Mouse (Mus musculus) neural tube, embryonic 15.5 days (tissue): Measurements from ENCODE around the gene Ppp2r5a. TPM values are rescaled to one million over a fixed set of nuclear protein-coding genes. Genes with fewer than 3 reads are reported as not detected.

Experiments used
- ATAC-seq: fragments of 200-750 bp; cut with Nextera tagmentation; 2 replicates; pipeline ENCODE4 v1.8.0; 2017; ENCODE audit warnings: mild to moderate bottlenecking, moderate TSS enrichment, moderate library complexity; ENCODE audit not compliant: low FRiP score
- H3K27ac ChIP-seq: fragments of 300-500 bp; sonication (generic); replicated peaks from 2 replicates; pipeline ENCODE4 v1.5.1; 2015; ENCODE audit warnings: mild to moderate bottlenecking, inconsistent platforms
- H3K27me3 ChIP-seq: fragments of 300-500 bp; sonication (generic); replicated peaks from 2 replicates; pipeline ENCODE4 v1.6.1; 2015; ENCODE audit warnings: inconsistent platforms
- H3K36me3 ChIP-seq: fragments of 300-500 bp; sonication (generic); 2 replicates; pipeline ENCODE4 v1.6.1; 2015; ENCODE audit warnings: inconsistent platforms
- H3K4me1 ChIP-seq: fragments of 300-500 bp; sonication (generic); 2 replicates; pipeline ENCODE4 v1.6.1; 2015; ENCODE audit warnings: inconsistent platforms
- H3K4me2 ChIP-seq: fragments of 300-500 bp; sonication (generic); 2 replicates; pipeline ENCODE4 v1.6.1; 2015; ENCODE audit warnings: inconsistent platforms, mild to moderate bottlenecking, moderate library complexity
- H3K4me3 ChIP-seq: fragments of 300-500 bp; sonication (generic); replicated peaks from 2 replicates; pipeline ENCODE4 v1.5.1; 2015; ENCODE audit warnings: mild to moderate bottlenecking, inconsistent platforms
- H3K9ac ChIP-seq: fragments of 300-500 bp; sonication (generic); replicated peaks from 2 replicates; pipeline ENCODE4 v1.6.1; 2015; ENCODE audit warnings: mild to moderate bottlenecking, inconsistent platforms
- H3K9me3 ChIP-seq: fragments of 300-500 bp; sonication (generic); replicated peaks from 2 replicates; pipeline ENCODE4 v1.6.1; 2016; ENCODE audit warnings: inconsistent platforms
- WGBS: fragments of 180-500 bp; shearing (Covaris S2); methylation state at CpG from one replicate; pipeline ENCODE4 v1.1.7; 2015; ENCODE audit warnings: mixed read lengths; 5-methylcytosine and 5-hydroxymethylcytosine counted together
- polyA plus RNA-seq: library from polyadenylated mRNA; unstranded; fragments of >200 nt; fragmentation: Nextera tagmentation; extraction: Ambion mirVana; gene quantifications from 2 replicates; pipeline ENCODE4 v1.2.1, GENCODE M21; 2015

Gene Ppp2r5a
- polyA plus RNA-seq, 1 experiment from 2014 or later = 8.7 TPM

DNA sequence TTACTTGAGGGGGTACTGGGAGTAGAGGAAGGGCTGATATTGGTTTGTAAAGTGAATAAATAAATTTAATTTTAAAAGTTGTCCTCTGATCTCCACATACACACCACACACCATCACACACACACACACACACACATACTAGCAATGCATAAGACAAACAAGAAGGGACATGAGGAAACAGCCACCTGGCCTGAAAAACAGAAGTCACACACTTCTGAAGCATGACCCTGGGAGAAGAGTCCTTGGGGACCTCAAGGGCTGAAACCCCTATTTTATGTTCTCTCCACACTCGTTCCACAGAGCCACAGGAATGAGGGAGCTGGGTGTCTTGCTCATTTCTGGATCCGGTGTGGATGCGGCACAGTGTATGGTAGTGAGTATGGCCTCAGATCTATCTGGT lies 79.7 kb downstream of the Ppp2r5a start:
- no peaks in the 10 kb centered on the region for H3K36me3 ChIP-seq
- H3K4me1 ChIP-seq = peaks cover 23% of the 10 kb centered on the region
- no peak for ATAC-seq
- no peaks in the 10 kb centered on the region for H3K9me3 ChIP-seq
- no peaks in the 10 kb centered on the region for H3K27me3 ChIP-seq
- no peak overlapping the region for H3K9ac ChIP-seq
- 86% methylated on average over 3 of the region's 3 CpGs for WGBS
- no peak overlapping the region for H3K4me3 ChIP-seq
- no peak overlapping the region for H3K4me2 ChIP-seq
- no peak overlapping the region for H3K27ac ChIP-seq

DNA sequence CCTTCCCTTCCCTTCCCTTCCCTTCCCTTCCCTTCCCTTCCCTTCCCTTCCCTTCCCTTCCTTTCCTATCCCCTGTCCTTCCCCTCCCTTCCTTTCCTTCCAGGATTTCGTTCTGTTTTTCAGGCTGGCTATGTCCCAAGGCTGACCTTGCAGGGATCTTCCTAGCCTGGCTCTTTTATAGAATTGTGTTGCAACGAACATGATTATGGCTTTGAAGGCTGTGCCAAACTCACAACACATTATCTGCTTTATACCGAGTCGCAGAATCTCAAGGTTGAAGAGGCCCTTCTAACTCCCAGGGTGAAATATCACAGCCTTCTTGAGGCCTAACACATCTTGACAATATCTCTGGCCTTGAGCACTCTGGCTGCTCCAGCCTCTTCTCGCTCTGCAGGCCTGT lies 84.4 kb downstream of the Ppp2r5a start:
- Histone ChIP-seq H3K4me2 (no peak overlapping the region), H3K4me1 (peaks cover 15% of the 10 kb centered on the region), H3K27me3 (no peaks in the 10 kb centered on the region), H3K36me3 (no peaks in the 10 kb centered on the region), H3K9ac (no peak overlapping the region), H3K4me3 (no peak overlapping the region), H3K9me3 (no peaks in the 10 kb centered on the region), H3K27ac (no peak overlapping the region)
- 73% methylated on average over 5 of the region's 5 CpGs for WGBS
- no peak for ATAC-seq

DNA sequence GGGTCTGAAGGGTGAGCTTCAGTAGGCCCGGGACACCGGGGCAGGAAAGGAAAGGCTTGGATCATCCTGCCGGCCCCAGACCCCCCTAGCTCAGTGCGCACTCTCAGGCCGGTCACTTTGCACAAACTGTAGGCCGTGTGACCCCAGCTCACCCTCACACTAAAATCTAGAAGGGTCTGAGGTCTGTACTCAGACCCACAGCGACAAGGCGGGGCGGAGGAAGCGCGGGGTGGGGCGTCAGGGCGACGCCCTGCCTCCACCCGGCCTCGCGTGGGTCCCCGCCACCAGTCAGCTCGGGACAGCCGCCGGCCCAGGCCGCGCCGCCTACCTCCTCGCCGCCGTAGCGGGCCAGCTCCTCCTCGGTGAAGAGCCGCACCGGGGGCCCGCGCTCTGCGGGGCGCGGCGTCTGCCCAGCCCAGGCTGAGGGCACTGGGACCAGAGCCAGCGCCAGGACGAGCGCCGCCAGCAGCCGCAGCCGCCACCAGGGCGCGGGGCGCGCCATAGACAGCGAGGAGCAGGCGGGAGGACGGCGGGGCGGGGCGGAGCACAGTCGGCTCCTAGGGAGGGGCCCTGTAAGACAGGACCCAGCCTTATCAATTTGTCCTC lies 85.4 kb downstream of the Ppp2r5a start, which contains the start of gene Nenf:
Gene Nenf (minus strand): TSS at position 604 of the 606 bp plus-strand sequence.
- Histone ChIP-seq H3K27me3 (no peaks in the 10 kb centered on the region), H3K27ac (peak within 1 kb of the TSS; percentile 68), H3K4me1 (peaks cover 20% of the 10 kb centered on the region), H3K4me2 (peak within 1 kb of the TSS; percentile 85), H3K4me3 (peak within 1 kb of the TSS; percentile 69), H3K9ac (peak within 1 kb of the TSS; percentile 81), H3K36me3 (no peaks in the 10 kb centered on the region), H3K9me3 (no peaks in the 10 kb centered on the region)
- WGBS = under 1% methylated on average over 52 of the region's 54 CpGs
- peak; percentile 88 for ATAC-seq

DNA sequence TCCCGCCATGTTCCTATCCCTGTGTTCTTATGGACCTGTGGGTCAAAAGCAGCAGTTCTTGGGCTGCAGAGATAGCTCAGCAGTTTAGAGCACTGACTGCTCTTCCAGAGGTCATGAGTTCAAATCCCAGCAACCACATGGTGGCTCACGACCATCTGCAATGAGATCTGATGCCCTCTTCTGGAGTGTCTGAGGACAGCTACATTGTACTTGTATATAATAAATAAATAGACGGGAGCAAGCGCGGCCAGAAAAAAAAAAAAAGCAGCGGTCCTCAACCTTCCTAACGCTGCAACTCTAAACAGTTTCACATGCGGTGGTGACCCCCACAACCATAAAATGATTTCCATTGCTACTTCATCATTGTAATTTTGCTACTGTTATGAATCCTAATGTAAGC lies 86.3 kb downstream of the Ppp2r5a start:
- Histone ChIP-seq H3K4me1 (peaks cover 22% of the 10 kb centered on the region), H3K9me3 (no peaks in the 10 kb centered on the region), H3K36me3 (no peaks in the 10 kb centered on the region), H3K4me2 (peak overlapping the region; percentile 85), H3K4me3 (peak overlapping the region; percentile 69), H3K9ac (no peak overlapping the region), H3K27ac (no peak overlapping the region), H3K27me3 (no peaks in the 10 kb centered on the region)
- ATAC-seq = no peak
- WGBS = 70% methylated on average over 8 of the region's 8 CpGs

DNA sequence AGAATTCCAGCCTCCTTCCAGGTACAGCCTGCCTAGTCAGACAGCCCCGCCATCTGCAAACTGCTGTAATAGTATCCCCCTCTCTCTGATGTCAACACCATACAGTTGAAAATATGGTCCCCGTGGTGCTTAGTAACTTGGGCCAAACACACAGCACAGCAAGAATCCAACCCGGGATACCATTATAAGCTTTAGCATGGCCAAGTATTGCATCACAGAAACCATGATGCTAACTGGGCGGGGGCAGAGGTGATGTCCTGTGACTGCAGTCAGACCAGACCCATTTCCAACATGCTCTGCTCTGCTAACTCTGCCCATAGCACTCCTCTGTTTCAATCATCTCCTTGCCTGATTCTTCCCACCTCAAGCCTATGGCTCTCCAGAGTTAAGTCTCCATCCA lies 89.1 kb downstream of the Ppp2r5a start:
- Histone ChIP-seq H3K4me3 (no peak overlapping the region), H3K9ac (no peak overlapping the region), H3K27ac (no peak overlapping the region), H3K27me3 (no peaks in the 10 kb centered on the region), H3K9me3 (no peaks in the 10 kb centered on the region), H3K36me3 (no peaks in the 10 kb centered on the region), H3K4me2 (no peak overlapping the region), H3K4me1 (peaks cover 22% of the 10 kb centered on the region)
- ATAC-seq = no peak
- WGBS = 86% methylated on average over 4 of the region's 4 CpGs

DNA sequence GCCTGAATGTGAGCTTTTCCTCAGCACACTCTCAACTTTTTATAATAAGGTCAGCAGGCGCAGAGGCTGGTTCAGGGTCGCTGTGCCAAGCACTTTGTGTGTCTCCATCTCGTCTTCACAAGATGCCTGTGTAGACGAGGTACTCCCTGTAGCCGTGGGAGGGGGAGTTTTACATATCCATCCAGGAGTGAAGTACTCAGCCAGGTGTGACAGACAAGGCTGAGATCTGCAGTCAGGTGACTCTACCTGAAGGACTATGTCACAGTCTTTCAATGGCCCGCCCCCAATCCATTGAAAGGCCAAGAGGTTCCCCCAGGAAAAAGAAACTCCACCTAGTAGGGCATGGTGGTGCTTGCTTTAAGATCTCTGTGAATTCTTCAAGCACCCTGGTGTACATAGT lies 89.9 kb downstream of the Ppp2r5a start:
- peak overlapping the region; percentile 44 for H3K9ac ChIP-seq
- H3K27ac ChIP-seq = no peak overlapping the region
- H3K4me2 ChIP-seq = peak overlapping the region; percentile 51
- ATAC-seq = no peak
- H3K36me3 ChIP-seq = 0 out of 2 replicates have a peak, but pooled peaks cover 2% of the 10 kb centered on the region
- no peak overlapping the region; the same call in 1 of the 2 replicates for H3K4me3 ChIP-seq
- 75% methylated on average over 6 of the region's 6 CpGs for WGBS
- no peaks in the 10 kb centered on the region for H3K27me3 ChIP-seq
- peaks cover 22% of the 10 kb centered on the region for H3K4me1 ChIP-seq
- no peaks in the 10 kb centered on the region for H3K9me3 ChIP-seq

DNA sequence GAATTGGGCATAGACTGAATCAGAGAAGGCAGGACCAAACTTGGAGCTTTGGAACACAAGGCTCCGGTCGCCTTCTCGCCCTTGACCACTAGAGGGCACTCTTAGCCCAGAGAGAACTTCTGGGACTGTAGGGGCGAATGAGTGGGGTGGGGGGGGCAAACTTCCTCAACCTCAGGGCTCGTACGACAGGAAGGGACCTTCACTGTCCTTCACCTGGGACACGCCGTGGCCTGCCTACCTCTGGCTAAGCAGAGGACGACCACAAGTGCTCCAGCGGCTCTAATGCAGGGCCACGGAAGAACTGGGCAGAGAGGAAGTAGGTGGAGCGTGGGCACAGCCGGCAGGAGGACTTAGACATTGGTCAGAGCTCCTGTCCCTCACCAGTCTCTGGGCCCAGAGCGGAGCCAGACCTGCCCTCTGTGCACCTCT lies 90.5 kb downstream of the Ppp2r5a start:
- Histone ChIP-seq H3K27ac (no peak overlapping the region), H3K9ac (peak overlapping the region; percentile 44), H3K27me3 (no peaks in the 10 kb centered on the region), H3K36me3 (0 out of 2 replicates have a peak, but pooled peaks cover 8% of the 10 kb centered on the region), H3K4me1 (peaks cover 18% of the 10 kb centered on the region), H3K4me3 (peak overlapping the region; percentile 47), H3K9me3 (no peaks in the 10 kb centered on the region), H3K4me2 (peak overlapping the region; percentile 51)
- ATAC-seq = peak; percentile 73
- 2% methylated on average over 14 of the region's 14 CpGs for WGBS

DNA sequence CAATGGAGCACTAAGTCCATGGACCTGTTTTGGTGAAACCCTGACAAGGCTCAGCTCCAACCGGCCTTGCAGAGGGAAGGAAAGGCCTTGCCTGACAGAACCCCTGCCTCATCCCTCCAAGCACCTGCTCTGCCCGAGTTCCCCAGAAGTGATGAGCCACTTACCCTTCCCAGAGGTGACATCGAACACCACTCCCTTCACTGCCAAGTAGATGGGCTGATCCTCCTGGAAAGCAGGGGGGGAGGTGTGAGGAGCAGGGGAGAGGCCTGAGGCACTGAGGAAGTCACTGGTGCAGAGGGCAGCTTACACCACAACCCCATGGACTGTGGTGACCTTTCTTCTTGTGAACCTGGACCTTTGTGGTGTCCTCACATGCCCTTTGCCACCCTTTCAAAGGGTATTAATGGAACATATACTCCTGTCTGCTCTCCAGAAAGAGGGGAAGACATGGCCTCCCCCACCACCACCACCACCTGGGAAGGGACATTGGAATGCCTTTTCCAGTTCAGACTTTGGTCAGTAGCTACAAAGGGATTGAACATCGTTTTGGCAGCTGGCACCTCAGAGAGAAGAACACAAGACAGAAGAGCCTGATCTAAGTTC lies 91.7 kb downstream of the Ppp2r5a start:
- Histone ChIP-seq H3K9me3 (no peaks in the 10 kb centered on the region), H3K27me3 (no peaks in the 10 kb centered on the region), H3K4me1 (peaks cover 7% of the 10 kb centered on the region), H3K4me2 (no peak overlapping the region), H3K36me3 (0 out of 2 replicates have a peak, but pooled peaks cover 9% of the 10 kb centered on the region), H3K9ac (no peak overlapping the region), H3K27ac (no peak overlapping the region), H3K4me3 (no peak overlapping the region)
- WGBS = 72% methylated on average over 4 of the region's 4 CpGs
- ATAC-seq = no peak

DNA sequence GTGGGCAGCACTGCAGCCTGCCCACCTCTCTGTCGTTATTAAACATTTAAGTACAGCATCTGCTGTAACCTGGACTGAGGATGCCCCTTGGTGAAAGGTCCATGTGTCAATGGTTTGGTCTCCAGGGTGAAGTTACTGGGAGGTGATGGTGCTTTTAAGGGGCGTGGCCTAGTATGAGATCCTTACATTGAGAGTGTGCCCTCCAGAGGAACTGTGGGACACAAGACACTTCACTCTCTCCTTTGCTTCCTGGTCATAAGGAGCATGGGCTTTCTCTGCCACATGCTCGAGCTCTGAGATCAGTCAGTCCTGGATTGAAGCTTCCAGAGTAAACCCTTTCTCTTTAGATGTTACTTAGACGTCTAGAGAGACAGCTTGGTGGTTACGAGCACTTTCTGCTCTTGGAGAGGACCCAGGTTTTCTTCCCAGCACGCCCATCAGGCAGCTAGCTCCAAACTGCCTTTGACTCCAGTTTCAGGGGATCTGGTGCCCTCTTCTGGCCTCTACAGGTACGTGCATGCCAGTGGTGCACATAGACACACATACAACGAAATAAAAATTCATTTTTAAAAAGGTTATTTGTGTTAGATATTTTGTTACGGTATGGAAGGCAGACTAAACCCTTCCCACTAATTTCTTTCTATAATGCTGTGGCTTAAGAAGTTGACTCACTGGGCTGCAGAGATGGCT lies 95.2 kb downstream of the Ppp2r5a start:
- Histone ChIP-seq H3K4me1 (peaks cover 4% of the 10 kb centered on the region), H3K9me3 (no peaks in the 10 kb centered on the region), H3K4me2 (no peak overlapping the region), H3K27ac (no peak overlapping the region), H3K9ac (no peak overlapping the region), H3K27me3 (no peaks in the 10 kb centered on the region), H3K36me3 (0 out of 2 replicates have a peak, but pooled peaks cover 9% of the 10 kb centered on the region), H3K4me3 (no peak overlapping the region)
- no peak for ATAC-seq
- WGBS = 85% methylated on average over 9 of the region's 9 CpGs

DNA sequence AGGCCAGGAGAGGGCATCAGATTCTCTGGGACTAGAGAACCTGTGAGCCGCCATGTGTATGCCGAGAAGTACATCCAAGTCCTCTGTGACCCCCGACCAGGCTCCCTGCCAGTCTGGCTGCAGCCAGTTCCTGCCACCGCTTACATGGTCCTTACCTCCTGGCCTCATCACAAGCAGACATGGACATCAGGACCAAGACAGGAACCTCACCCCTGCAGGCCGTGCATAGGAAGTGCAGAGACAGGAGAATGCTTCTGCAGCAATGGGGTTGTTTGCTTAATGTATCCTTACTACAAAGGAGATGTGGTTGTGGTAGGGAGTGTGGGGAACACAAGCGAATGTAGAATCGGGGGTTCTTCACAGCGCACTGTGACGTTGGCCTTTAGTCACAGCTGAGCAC lies 96.8 kb downstream of the Ppp2r5a start:
- H3K27ac ChIP-seq = no peak overlapping the region
- H3K9ac ChIP-seq = no peak overlapping the region
- no peak overlapping the region for H3K4me2 ChIP-seq
- H3K9me3 ChIP-seq = no peaks in the 10 kb centered on the region
- no peaks in the 10 kb centered on the region for H3K4me1 ChIP-seq
- no peaks in the 10 kb centered on the region for H3K27me3 ChIP-seq
- 89% methylated on average over 9 of the region's 9 CpGs for WGBS
- H3K36me3 ChIP-seq = 0 out of 2 replicates have a peak, but pooled peaks cover 9% of the 10 kb centered on the region
- H3K4me3 ChIP-seq = no peak overlapping the region
- ATAC-seq = no peak

DNA sequence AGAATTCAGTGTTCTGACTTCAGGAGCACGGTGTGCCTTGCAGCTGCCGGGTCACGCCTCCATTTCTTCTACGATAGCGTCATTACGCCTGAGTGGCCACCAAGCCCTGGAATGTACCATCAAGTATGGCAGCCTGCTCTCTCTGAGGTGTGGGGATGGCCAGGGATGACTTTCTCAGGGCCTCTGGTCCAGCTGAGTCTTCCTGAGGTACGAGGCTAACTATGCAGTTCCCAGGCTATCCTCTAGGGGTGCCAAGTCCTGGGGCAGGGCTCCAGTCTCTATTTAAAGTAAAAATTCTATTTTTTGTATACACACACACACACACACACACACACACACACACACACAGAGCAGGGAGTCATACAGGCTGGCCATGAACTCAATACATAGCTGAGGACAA lies 97.5 kb downstream of the Ppp2r5a start:
- no peak overlapping the region for H3K4me2 ChIP-seq
- H3K27me3 ChIP-seq = no peaks in the 10 kb centered on the region
- no peak for ATAC-seq

DNA sequence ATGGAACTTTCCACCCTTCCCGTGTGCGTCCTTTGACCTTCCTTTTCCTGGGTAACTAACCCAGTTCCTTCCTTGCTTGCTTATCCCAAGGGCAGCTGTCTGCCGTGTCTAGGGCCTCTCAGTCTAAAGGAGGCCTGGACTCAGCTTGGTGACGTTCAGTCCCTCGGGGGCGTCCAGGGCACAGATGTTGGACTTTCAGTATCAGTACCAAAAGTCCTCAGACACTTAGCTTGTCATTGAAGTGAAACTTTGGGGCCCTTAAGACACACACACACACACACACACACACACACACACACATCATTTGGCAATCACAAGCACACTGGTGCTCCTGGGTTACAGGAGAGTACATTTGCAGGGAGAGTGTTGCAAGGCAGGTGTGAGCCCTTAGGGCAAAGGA lies 98.9 kb downstream of the Ppp2r5a start:
- Histone ChIP-seq H3K9ac (no peak overlapping the region), H3K36me3 (0 out of 2 replicates have a peak, but pooled peaks cover 9% of the 10 kb centered on the region), H3K4me1 (no peaks in the 10 kb centered on the region), H3K27ac (no peak overlapping the region), H3K4me3 (no peak overlapping the region), H3K9me3 (no peaks in the 10 kb centered on the region), H3K27me3 (no peaks in the 10 kb centered on the region), H3K4me2 (no peak overlapping the region)
- 78% methylated on average over 6 of the region's 6 CpGs for WGBS
- ATAC-seq = no peak

More for the DNA sequence above, 97.5 kb downstream of the Ppp2r5a start:
- Histone ChIP-seq H3K4me1 (no peaks in the 10 kb centered on the region), H3K4me3 (no peak overlapping the region), H3K27ac (no peak overlapping the region), H3K9ac (no peak overlapping the region), H3K9me3 (no peaks in the 10 kb centered on the region), H3K36me3 (0 out of 2 replicates have a peak, but pooled peaks cover 9% of the 10 kb centered on the region)
- 65% methylated on average over 7 of the region's 7 CpGs for WGBS
